Mouse (Mus musculus) adrenal gland, postnatal 4 days (tissue): Measurements from ENCODE around the gene Ranbp3. TPM values are rescaled to one million over a fixed set of nuclear protein-coding genes. Genes with fewer than 3 reads are reported as not detected.

ENCODE experiments used
- total RNA-seq, 2 experiments: library from RNA; stranded (reverse); gene quantifications; 2 replicates each; pipeline ENCODE4 v1.2.3; 2021

The Ranbp3 gene
- total RNA-seq, 2 experiments from 2014 or later = 88.1 to 89.6 TPM

Other genes starting within 250 kb of the Ranbp3 start
- gene Ptprs, start 196.8 kb upstream of the Ranbp3 start, total RNA-seq = 100 to 1,000 TPM; 176 to 208 TPM
- not detected for gene Znrf4, start 160.9 kb upstream of the Ranbp3 start, total RNA-seq
- gene Gm20219, start 118.9 kb upstream of the Ranbp3 start, total RNA-seq = 1 to 10 TPM; 1.4 to 1.9 TPM
- gene Safb2, start 88.7 kb upstream of the Ranbp3 start, total RNA-seq = 100 to 1,000 TPM; 153 to 170 TPM
- gene Safb, start 88.5 kb upstream of the Ranbp3 start, total RNA-seq = 100 to 1,000 TPM; 168 to 177 TPM
- 100 to 1,000 TPM; 294 to 338 TPM for gene 2410015M20Rik, start 63.5 kb upstream of the Ranbp3 start, total RNA-seq
- gene Rpl36, start 59.9 kb upstream of the Ranbp3 start, total RNA-seq = 1,000 to 10,000 TPM; 1,222 to 1,358 TPM
- gene Lonp1, start 46.4 kb upstream of the Ranbp3 start, total RNA-seq = 100 to 1,000 TPM; 306 to 318 TPM
- gene Catsperd, start 45.2 kb upstream of the Ranbp3 start, total RNA-seq = 1 to 10 TPM; 2.4 to 2.7 TPM
- 100 to 1,000 TPM; 244 to 256 TPM for gene Ndufa11, start 44.5 kb downstream of the Ranbp3 start, total RNA-seq
- 10 to 100 TPM; 31.4 to 34.4 TPM for gene Vmac, start 44.7 kb downstream of the Ranbp3 start, total RNA-seq
- gene Nrtn, start 84.2 kb downstream of the Ranbp3 start, total RNA-seq = 1 to 10 TPM; 4.1 to 5.2 TPM
- 10 to 100 TPM; 53.0 to 56.2 TPM for gene Dus3l, start 91.5 kb downstream of the Ranbp3 start, total RNA-seq
- under 1 TPM; 0.76 to 0.90 TPM for gene Prr22, start 97.0 kb downstream of the Ranbp3 start, total RNA-seq
- 1 to 10 TPM; 7.4 to 7.6 TPM for gene Rfx2, start 157.7 kb downstream of the Ranbp3 start, total RNA-seq
- under 1 TPM in 1 of 2 experiments, not detected in 1; 0.25 TPM for gene Acsbg2, start 201.2 kb downstream of the Ranbp3 start, total RNA-seq
- gene 1700061G19Rik, start 202.2 kb downstream of the Ranbp3 start, total RNA-seq = 1 to 10 TPM; 1.1 to 2.7 TPM